Mouse (Mus musculus): ENCODE measurements at regions not wholly inside any gene's neighbourhood (a gene's known extent, or its start where the extent isn't known, plus 50 kb on each side); places are given as distances from the start of the nearest gene placed in this dataset.

GRCm38 (mm10) chr8:18536059-18536458, 442.0 kb downstream of the Defb40 start:
- no peak for DNase-seq (ENCODE audit: low spot score)

GRCm38 (mm10) chr8:18528120-18528519, 449.9 kb downstream of the Defb40 start:
- DNase-seq (ENCODE audit: low spot score) = no peak

DNA sequence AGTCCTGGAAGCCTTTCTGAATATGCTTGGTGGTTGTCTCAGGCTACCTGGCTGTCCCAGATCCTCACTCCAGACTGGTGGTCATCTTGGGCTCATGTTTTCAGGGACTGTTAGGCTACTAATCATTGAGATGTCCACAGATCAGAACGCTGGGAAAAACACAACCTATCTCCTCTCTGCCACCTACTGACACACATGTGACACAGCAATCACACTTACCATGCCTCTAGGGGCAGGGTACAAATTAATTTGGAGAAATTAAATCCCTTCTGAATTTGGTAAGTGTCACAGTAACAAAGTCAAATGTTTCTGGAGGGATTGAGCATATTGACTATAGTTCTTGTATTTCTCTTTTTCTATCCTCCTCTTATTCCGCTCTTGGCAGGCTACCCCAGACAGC, 465.6 kb downstream of the Defb40 start:
- DNase-seq (ENCODE audit: low spot score) = no peak

GRCm38 (mm10) chr8:18506158-18507022, 471.7 kb downstream of the Defb40 start:
- DNase-seq (ENCODE audit: low spot score) = no peak

DNA sequence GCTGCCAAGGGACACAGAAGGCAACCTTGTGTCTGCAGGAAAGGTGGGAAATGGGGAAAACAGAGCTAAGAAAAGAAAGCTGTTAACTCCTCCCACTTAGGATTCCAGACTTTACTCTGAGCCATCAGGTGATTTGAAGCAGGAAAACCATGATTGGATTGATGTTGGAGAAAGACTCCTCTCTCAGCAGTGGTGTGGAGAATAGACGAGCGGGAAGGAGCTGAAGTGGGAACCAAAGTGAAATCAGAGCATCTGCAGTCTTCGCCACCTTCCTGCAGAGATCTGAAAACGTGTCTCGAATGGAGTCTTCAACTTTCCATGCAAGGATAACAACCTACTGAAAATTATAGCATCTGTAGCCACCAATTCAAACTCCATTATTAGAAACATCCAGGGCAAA, 487.4 kb downstream of the Defb40 start:
- DNase-seq (ENCODE audit: low spot score) = no peak

DNA sequence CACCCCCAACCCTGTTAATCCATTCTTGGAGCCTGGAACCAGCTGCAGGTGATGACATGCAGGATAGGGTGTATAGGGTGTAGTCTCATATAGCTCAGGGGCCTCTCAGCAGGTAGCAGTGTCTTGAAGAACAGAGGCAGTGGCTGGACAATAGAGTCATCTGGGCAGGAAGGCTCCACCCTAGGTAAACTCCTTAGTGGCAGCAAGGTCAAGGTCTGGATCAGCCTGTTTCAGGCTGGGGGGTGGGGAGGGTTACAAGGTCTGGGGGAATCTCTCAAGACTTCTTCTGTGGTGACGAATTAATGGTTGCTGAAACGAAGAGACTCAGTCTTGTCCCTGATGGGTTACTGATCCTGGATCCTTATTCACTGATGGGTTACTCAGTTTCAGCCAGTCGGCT, 498.0 kb downstream of the Defb40 start:
- DNase-seq (ENCODE audit: low spot score) = no peak

DNA sequence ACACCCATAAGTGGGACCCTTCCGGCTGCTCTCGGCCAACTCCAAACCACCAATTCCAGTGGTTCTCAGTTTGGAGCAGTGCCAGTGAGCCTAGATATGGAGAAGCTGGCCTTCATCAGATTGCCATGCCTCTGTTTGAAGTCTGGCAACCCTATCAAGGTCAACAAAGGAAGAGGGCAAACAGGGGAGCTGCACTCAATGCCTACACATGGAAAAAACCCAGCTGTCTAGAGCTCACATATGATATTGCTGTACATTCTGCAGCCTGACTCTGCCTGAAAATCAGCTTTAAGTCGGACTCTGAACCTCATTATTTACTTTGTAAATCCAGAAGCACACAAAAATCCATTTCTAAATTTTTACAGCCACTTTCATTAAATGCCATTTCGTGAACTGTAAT, 499.9 kb downstream of the Defb40 start:
- no peak for DNase-seq (ENCODE audit: low spot score)

DNA sequence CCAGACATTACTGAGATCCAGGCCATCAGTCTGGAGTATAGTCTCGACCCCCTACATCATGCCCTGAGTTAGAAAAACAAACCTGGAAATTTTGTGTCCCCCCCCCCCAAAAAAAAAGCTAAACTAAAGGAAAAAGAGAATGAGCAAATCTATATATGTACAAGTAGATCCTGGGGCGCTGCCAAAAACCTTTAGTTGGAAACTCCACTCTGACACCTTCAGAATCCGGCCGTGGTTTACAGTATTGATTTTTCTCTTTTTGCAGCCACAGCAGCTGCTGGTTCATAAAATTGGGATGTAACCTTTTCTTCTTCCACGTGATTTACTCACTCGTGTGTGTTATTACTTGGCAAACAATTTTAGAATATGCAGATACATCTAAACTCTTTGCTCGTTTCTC, 510.5 kb downstream of the Defb40 start:
- DNase-seq (ENCODE audit: low spot score) = no peak

- no peak for DNase-seq (ENCODE audit: low spot score)
These were observed 517.4 kb downstream of the Defb40 start for GRCm38 (mm10) chr8:18460609-18461008.

DNA sequence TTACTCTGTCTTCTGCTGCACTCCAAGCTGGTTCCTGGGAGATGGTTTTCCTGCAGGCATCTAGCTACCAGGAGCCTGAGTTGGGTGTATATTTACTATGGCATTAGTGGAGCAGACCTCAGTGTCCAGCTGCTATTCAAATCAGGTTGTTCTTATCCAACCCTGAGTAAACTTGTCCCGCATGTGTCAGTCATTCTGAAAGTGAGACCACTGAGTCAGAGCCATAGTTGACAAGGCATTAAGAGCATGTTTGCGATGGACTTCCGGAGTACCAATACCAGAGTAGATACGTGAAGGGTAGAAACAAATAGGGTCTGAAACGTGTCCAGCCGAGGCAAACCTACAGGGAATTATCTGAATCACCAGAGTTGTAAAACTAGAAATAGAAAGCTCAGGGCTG, 520.6 kb downstream of the Defb40 start:
- DNase-seq (ENCODE audit: low spot score) = no peak

DNA sequence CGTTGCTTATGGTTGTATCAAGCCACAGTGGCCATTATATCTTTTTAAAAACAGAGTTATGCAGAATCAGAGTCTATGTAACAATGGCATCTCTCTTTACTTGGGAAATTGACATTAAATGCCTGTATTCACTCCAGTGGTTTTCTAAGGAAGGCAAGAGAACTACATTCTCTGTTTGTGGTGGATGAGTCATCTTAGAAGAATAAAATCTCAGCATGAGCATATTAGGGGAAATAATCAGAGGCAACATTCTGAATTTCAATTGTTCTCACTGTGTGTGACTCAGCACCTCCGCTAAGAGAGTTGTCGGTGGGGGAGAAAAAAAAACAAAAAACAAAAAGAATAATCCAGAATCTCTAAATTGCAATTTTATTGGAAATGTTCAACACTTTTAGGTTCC, 529.0 kb downstream of the Defb40 start:
- no peak for DNase-seq (ENCODE audit: low spot score)

DNA sequence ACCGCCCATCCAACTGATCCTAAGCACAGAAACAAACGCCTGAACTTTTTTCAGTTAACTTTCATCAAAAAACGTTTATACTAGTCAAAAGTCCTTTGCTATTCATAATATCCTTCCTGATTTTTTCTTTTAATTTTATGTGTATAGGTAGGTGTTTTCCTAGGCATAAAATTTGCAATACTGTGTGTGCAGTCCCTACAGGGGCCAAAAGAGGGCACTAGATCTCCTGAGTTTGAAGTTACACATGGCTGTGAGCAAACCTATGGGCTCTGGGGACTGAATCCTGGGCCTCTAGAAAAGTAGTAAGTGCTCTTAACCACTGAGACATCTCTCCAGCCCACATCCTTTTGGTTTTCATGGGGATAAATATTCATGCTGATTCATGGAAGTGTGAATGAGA, 535.8 kb downstream of the Defb40 start:
- DNase-seq (ENCODE audit: low spot score) = no peak

DNA sequence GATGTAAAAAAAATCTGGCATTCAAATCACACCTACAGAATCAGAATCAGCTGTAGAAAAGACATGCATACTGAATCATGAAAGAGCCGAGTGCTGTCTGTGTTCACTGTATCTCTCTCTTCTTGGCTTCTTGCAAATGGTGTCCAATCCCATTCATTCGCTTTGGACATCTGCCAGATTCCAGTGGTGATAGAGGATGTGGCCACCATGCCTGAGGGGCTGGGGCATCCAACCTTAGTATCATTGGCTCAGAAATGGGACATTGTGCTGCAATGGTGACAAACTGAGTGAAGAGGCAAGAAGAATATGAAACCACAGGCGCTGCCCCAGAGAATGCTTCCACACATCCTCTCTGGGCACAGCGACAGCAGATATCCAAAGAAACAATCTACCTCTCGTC, 555.2 kb downstream of the Defb40 start:
- no peak for DNase-seq (ENCODE audit: low spot score)

DNA sequence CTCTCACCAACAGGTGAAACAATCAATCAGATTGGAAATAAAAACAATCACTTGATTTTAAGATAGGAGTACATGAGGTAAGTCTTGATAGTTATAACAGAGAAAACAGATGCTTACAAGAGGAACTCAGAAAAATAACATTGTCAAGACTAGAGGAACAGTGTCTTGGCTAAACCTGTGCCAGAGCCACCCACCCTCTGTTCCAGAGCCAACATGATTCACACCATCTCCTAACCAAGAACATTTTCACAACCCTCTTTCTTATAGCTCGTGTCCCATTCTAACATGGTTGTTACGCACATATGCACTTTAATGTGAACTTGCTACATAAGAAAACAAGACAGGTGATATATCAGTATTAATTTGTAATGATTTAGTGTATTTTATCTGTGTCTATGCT, 565.6 kb downstream of the Defb40 start:
- no peak for DNase-seq (ENCODE audit: low spot score)

- no peak for DNase-seq (ENCODE audit: low spot score)
These were observed 571.6 kb downstream of the Defb40 start for GRCm38 (mm10) chr8:18406446-18406845.

- peak; percentile 70 for DNase-seq (ENCODE audit: low spot score)
These were observed 589.7 kb downstream of the Defb40 start for GRCm38 (mm10) chr8:18388353-18388752.

GRCm38 (mm10) chr8:18381615-18382178, 596.4 kb downstream of the Defb40 start:
- no peak for DNase-seq (ENCODE audit: low spot score)

DNA sequence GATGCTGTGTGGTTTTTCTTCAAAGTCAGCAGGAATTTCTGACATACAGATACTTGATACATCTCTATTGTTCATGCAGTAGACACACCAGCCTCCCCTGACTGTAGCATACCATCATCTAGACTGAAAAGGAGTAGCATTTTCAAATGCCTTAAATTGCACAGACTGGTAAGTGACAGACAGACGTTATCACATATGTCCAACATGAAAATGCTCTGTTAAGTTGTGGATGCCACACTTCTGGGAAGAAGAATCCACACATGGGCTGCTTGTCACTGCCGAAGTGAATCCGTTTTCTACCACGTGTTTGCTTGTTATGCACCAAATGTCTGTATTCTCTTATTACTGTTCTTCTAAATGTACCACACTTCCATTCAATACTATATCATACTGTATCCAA, 629.3 kb downstream of the Defb40 start:
- DNase-seq (ENCODE audit: low spot score) = no peak

- no peak for DNase-seq (ENCODE audit: low spot score)
These were observed 631.8 kb downstream of the Defb40 start for GRCm38 (mm10) chr8:18346248-18346647.

- DNase-seq (ENCODE audit: low spot score) = peak; percentile 52
These were observed 632.7 kb downstream of the Defb40 start for GRCm38 (mm10) chr8:18345322-18345721.

- no peak for DNase-seq (ENCODE audit: low spot score)
These were observed 633.2 kb downstream of the Defb40 start for GRCm38 (mm10) chr8:18344838-18345237.

GRCm38 (mm10) chr8:18335576-18335975, 642.5 kb downstream of the Defb40 start:
- DNase-seq (ENCODE audit: low spot score) = no peak

DNA sequence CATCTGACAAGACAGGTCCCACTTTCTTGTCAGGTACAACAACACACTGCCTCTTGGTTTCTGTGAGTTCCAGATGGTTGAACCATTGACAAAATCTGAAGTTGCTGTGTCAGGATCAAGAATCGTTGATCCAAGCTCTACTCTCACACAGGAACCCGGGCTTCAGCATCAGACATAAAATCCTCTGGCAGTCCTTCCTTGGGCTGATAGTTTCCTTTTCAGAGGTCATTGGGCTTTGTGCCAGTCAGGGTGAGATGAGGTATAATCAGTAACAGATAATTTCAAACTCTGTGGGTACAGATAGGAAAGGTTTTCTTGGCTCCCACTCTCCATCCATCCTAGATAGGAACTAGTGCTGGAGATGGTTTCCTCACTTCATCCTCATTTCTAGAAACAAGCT, 649.5 kb downstream of the Defb40 start:
- DNase-seq (ENCODE audit: low spot score) = no peak

DNA sequence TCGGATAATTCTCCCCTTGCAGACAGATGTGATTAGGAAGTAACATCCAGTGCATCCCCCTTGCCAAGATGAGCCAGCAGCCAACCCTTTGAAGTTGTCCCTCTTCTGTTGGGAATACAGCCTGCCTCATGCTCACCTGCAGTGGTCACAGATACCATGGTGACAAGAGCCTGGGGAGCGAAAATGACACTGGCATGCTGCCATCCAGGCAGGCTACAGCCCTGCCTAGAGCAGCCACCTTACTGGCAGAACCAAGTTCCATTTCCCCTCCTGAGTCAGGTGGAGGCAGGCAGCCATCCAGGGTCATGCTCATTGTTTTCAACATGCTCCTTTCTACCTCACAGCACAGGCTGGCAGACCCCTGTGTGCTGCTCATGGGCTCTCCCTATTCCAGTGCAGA, 661.6 kb downstream of the Defb40 start:
- no peak for DNase-seq (ENCODE audit: low spot score)
